In the genomic region with DNA sequence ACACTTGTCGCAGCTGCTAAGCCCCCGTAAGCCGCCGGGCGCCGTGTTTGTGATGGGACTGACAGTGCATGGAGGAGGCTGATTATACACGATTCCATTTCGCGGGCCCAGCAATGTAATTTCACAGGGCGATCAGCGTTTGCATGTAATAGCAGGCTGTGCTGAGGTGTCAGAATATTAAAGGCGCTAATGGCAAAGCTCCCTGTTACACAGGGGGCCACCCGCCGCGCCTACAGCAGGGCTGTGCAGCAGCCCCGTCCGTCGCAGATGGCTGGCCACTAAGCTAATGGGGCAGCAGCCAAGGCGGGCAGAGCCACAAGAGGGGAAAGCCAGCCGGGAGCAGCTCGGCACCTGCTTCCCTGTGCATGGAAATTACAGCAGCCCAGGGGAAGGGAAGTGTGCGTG, we compare ENCODE assay signal across 10 mouse cellular contexts. TPM values are rescaled to one million over a fixed set of nuclear protein-coding genes. Genes with fewer than 3 reads are reported as not detected.
DNase-seq lines count a peak whose midpoint lies in the region; ATAC-seq lines count a peak whose summit lies in the region.
"Had no signal": no experiment of that assay in that cellular context is flagged by ENCODE, and none has a peak within 500 bp of the region (broad histone marks: within the 10 kb centered on the region; RNA-seq: fewer than 3 reads in every experiment).

No protein-coding gene starts in this region.

- H3K9ac ChIP-seq in kidney, embryonic 16.5 days (replicated peaks; ENCODE audit: low read length) = no peak overlapping the region
- peak overlapping the region; percentile 53 for H3K9ac ChIP-seq in midbrain, embryonic 16.5 days (ENCODE audit: low read depth, low read length)
- H3K9ac ChIP-seq: liver, embryonic 15.5 days had no signal

- peak; percentile 78 for ATAC-seq in kidney, embryonic 16.5 days (ENCODE audit: low FRiP score, low TSS enrichment)
- peak; percentile 71 for ATAC-seq in midbrain, embryonic 16.5 days

- peaks cover 2% of the 10 kb centered on the region; the same call in 1 of the 2 replicates for H3K36me3 ChIP-seq in kidney, embryonic 16.5 days (ENCODE audit: insufficient read depth, low read length)
- no peaks in the 10 kb centered on the region for H3K36me3 ChIP-seq in midbrain, embryonic 16.5 days (ENCODE audit: control insufficient read depth, insufficient read depth, low read length)
- H3K36me3 ChIP-seq: liver, embryonic 15.5 days had no signal

- no peaks in the 10 kb centered on the region for H3K9me3 ChIP-seq in kidney, embryonic 16.5 days (ENCODE audit: low read length)
- H3K9me3 ChIP-seq in midbrain, embryonic 16.5 days (replicated peaks; ENCODE audit: control insufficient read depth, low read length, poor library complexity, severe bottlenecking) = no peaks in the 10 kb centered on the region
- H3K9me3 ChIP-seq: liver, embryonic 15.5 days had no signal

- DNase-seq in kidney, adult 8-10 months = no peak
- DNase-seq in cerebellum, adult 9-10 months = peak; percentile 90
- peak; percentile 66 for DNase-seq in gastrocnemius, postnatal 14 days
- no peak for DNase-seq in left cerebral cortex, postnatal 36 days (ENCODE audit: low spot score in 2 of 2)
- no peak for DNase-seq in adrenal gland, postnatal 4 days (ENCODE audit: low spot score in 2 of 2)
- no peak for DNase-seq in ovary, postnatal 36 days (ENCODE audit: low spot score)
- DNase-seq: thymus, postnatal 36 days had no signal

- 34% methylated on average over 22 of the region's 22 CpGs for WGBS in kidney, embryonic 16.5 days
- WGBS in midbrain, embryonic 16.5 days = 7% methylated on average over 22 of the region's 22 CpGs

- no peak overlapping the region for H3K4me2 ChIP-seq in kidney, embryonic 16.5 days (replicated peaks; ENCODE audit: low read depth, low read length)
- peak overlapping the region; percentile 37 for H3K4me2 ChIP-seq in midbrain, embryonic 16.5 days (ENCODE audit: low read length)
- H3K4me2 ChIP-seq: liver, embryonic 15.5 days had no signal

- H3K27ac ChIP-seq in kidney, embryonic 16.5 days (ENCODE audit: low read length) = no peak overlapping the region
- peak overlapping the region; percentile 83 for H3K27ac ChIP-seq in midbrain, embryonic 16.5 days (ENCODE audit: low read length)
- H3K27ac ChIP-seq: liver, embryonic 15.5 days had no signal

- no peak overlapping the region for H3K4me3 ChIP-seq in kidney, embryonic 16.5 days (ENCODE audit: low read length)
- H3K4me3 ChIP-seq in midbrain, embryonic 16.5 days (ENCODE audit: low read depth, low read length) = no peak overlapping the region
- H3K4me3 ChIP-seq: liver, embryonic 15.5 days had no signal

- 0 out of 2 replicates have a peak, but pooled peaks cover 3% of the 10 kb centered on the region for H3K27me3 ChIP-seq in kidney, embryonic 16.5 days (ENCODE audit: insufficient read depth, low read length)
- no peaks in the 10 kb centered on the region for H3K27me3 ChIP-seq in midbrain, embryonic 16.5 days (ENCODE audit: control insufficient read depth, insufficient read depth, low read depth, low read length)
- H3K27me3 ChIP-seq: liver, embryonic 15.5 days had no signal

- peaks cover 14% of the 10 kb centered on the region for H3K4me1 ChIP-seq in kidney, embryonic 16.5 days (ENCODE audit: insufficient read depth, low read length)
- H3K4me1 ChIP-seq in midbrain, embryonic 16.5 days (ENCODE audit: control insufficient read depth, insufficient read depth, low read length) = peaks cover 53% of the 10 kb centered on the region

- intact Hi-C loops in gastrocnemius, postnatal 14 days (cut with DNase I; ENCODE audit: low total_unique reads) = no loop called here
- intact Hi-C loops in left cerebral cortex, postnatal 36 days (cut with DNase I) = no loop called here

RNA-seq across cellular contexts. Expression of gene Dmap1, which starts 37.0 kb away (rescaled TPM):
- 61.0 and 64.8 TPM in 2 replicates for polyA plus RNA-seq in kidney, embryonic 16.5 days (2015; fragmentation: Nextera tagmentation; extraction: Ambion mirVana)
- 10 to 100 TPM; 17.9 to 18.1 TPM for total RNA-seq in gastrocnemius, postnatal 14 days (2021)
- 81.9 and 83.3 TPM in 2 replicates for polyA plus RNA-seq in midbrain, embryonic 16.5 days (2015; fragmentation: Nextera tagmentation; extraction: Ambion mirVana)
- total RNA-seq in left cerebral cortex, postnatal 36 days (2021) = 10 to 100 TPM; 37.9 to 41.1 TPM
- total RNA-seq in adrenal gland, postnatal 4 days (2021) = 10 to 100 TPM; 49.0 to 49.2 TPM

Comparison
In these comparisons a context has a peak if more than half of its experiments do, and no peak if none do; other contexts are left out.
1. DNase-seq: peak in cerebellum, adult 9-10 months (single experiment) and gastrocnemius, postnatal 14 days (single experiment); none in kidney, adult 8-10 months (0 of 2), left cerebral cortex, postnatal 36 days (0 of 2), adrenal gland, postnatal 4 days (0 of 2) and ovary, postnatal 36 days (single experiment).